Mouse (Mus musculus): ENCODE measurements around the gene Vav2. TPM values are rescaled to one million over a fixed set of nuclear protein-coding genes. Genes with fewer than 3 reads are reported as not detected.

The Vav2 gene
- polyA plus RNA-seq, 1 experiment, result 30.9 TPM

DNA sequence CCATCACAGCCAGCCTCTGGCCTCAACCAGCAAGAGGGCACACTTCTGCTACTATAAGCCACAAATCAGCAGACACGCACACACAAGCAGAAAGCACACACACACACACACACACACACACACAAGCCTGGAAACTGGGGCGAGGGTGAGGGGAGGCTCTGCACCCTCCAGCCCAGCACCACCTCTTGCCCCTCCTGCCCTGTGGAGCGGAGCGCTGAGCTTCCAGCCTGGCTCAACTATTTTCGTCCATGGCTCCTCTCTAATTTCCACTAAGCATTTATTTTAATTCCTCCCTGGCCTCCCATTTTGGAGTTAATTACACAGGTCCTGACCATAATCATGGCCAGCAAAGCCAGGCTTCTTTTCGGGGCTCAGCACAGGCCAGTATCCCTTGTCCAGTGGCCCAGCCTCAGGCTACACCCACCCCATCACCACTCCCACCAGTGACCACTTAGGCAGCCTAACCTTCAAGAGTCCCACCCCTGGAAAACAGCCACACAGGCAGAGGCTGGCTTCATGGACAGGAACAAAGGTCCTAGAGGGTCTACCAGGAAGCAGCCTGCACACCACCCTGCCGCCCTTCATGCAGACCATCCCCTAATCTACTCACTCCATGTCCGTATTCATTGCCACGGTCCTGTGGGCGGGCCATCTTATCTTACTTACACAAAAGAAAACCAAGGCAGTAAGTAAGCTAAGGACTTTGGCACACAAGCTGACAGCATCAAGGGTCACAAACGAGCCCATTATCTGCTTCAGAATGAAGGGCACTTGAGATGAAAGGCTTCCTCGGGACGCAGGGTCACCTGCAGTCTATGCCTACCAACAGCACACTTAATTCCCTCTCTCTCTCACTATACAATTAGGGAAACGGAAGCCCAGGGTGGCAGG, 37.3 kb downstream of the Vav2 start:
- TF ChIP-seq CTCF (IDR thresholded peaks at IDR 0.05; ENCODE audit: insufficient read depth, low read length) (no peak), POLR2A (IDR thresholded peaks at IDR 0.05; ENCODE audit: borderline replicate concordance, extremely low read depth, low read depth, low read length) (no peak)
- DNase-seq, result no peak
- Histone ChIP-seq H3K4me1 (ENCODE audit: control insufficient read depth, insufficient read depth, low read length) (peaks cover 12% of the 10 kb centered on the region; the same call in 1 of the 2 replicates), H3K4me3 (replicated peaks; ENCODE audit: extremely low read depth, low read depth, low read length) (no peak overlapping the region)
- WGBS, result 54% methylated on average over 14 of the region's 14 CpGs

DNA sequence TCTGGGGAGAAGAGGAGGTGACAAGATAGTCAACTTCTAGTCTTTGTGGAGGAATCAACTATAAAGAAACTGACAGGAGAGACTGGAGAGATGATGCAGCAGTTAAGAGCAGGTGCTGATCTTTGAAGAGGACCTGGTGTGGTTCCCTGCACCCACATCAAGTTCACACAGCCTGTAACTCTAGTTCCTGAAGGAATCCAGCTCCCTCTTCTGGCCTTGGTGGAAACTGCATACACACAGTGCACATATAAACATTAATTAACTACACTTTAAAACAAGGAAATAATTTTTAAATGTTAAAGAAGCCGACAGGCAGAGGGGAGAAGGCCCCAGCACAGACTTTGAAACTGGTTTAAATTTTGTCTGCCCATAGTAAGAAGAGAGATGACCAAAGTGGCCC, 39.6 kb downstream of the Vav2 start:
- no peak for DNase-seq
- no peak for TF ChIP-seq POLR2A (IDR thresholded peaks at IDR 0.05; ENCODE audit: borderline replicate concordance, extremely low read depth, low read depth, low read length)
- no peak for TF ChIP-seq CTCF (IDR thresholded peaks at IDR 0.05; ENCODE audit: insufficient read depth, low read length)
- H3K4me3 ChIP-seq (replicated peaks; ENCODE audit: extremely low read depth, low read depth, low read length), result no peak overlapping the region
- H3K4me1 ChIP-seq (ENCODE audit: control insufficient read depth, insufficient read depth, low read length), result peaks cover 12% of the 10 kb centered on the region; the same call in 1 of the 2 replicates
- WGBS, result 92% methylated on average over 1 of the region's 1 CpGs

DNA sequence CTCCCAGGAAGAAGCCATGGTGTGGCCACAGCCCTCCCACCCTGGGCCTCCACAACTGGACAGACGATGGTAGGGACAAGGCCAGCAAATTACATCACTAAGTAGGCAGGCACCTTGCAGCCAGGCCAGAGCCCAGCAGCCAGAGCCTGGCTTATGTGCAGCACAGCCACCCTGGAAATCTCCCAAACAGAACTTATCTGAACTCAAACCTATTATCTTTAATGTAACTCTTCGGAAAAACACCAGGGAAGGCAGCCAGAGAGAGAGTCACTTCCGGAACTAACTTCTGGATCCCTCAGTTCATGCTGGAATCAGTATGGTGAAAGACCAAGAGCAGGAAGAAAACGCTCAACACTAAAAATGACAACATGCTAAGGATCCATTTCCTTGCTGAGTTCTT, 45.1 kb downstream of the Vav2 start:
- peaks cover 15% of the 10 kb centered on the region for H3K4me1 ChIP-seq (ENCODE audit: control insufficient read depth, insufficient read depth, low read length)
- H3K4me3 ChIP-seq (replicated peaks; ENCODE audit: extremely low read depth, low read depth, low read length), result no peak overlapping the region
- no peak for DNase-seq
- 27% methylated on average over 4 of the region's 4 CpGs for WGBS
- TF ChIP-seq POLR2A (IDR thresholded peaks at IDR 0.05; ENCODE audit: borderline replicate concordance, extremely low read depth, low read depth, low read length), result no peak
- TF ChIP-seq CTCF (IDR thresholded peaks at IDR 0.05; ENCODE audit: insufficient read depth, low read length), result no peak

DNA sequence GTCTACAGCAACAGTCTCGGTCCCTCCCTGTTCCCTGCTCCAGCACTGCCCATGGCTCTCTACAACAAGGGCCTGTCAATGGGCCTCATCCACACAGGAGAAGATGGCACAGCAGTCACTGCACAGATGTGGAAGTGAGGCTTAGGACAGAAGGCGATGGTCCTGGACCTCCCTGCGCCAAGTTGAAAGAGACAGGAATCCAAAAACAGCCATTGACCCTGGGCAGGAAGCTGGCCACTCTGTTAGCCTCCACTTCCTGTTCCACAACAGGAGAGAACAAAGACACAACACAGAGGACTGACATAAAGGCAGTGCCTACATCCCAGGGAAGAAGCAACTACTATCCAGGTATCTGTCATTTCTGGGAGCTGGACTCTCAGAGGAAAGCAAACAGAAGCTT, 45.6 kb downstream of the Vav2 start:
- H3K4me1 ChIP-seq (ENCODE audit: control insufficient read depth, insufficient read depth, low read length), result peaks cover 17% of the 10 kb centered on the region
- DNase-seq, result no peak
- 59% methylated on average over 3 of the region's 3 CpGs for WGBS
- TF ChIP-seq CTCF (IDR thresholded peaks at IDR 0.05; ENCODE audit: insufficient read depth, low read length) (no peak), POLR2A (IDR thresholded peaks at IDR 0.05; ENCODE audit: borderline replicate concordance, extremely low read depth, low read depth, low read length) (no peak)
- no peak overlapping the region for H3K4me3 ChIP-seq (replicated peaks; ENCODE audit: extremely low read depth, low read depth, low read length)

DNA sequence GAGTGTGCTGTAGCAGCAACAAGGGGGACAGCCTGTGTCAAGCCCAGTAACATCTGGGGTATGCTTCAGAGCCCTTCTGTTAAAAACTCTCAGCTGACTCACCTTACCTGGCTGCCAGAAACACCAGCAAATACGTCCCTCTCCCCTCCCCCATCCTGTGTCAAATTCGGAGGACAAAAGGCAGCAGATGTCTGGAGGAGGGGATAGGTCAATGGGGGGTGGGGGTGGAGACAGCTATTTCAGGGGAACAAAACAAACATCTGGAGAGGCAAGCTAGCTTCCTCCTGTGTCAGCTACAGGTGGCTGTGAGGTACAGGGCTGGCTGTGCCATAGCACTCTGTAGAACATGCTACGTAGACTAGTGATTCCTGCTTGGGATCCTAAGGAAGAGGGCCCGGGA, 49.0 kb downstream of the Vav2 start:
- 45% methylated on average over 4 of the region's 4 CpGs for WGBS
- DNase-seq, result no peak
- Histone ChIP-seq H3K4me1 (ENCODE audit: control insufficient read depth, insufficient read depth, low read length) (peaks cover 23% of the 10 kb centered on the region), H3K4me3 (replicated peaks; ENCODE audit: extremely low read depth, low read depth, low read length) (no peak overlapping the region)
- TF ChIP-seq CTCF (IDR thresholded peaks at IDR 0.05; ENCODE audit: insufficient read depth, low read length) (no peak), POLR2A (IDR thresholded peaks at IDR 0.05; ENCODE audit: borderline replicate concordance, extremely low read depth, low read depth, low read length) (no peak)

DNA sequence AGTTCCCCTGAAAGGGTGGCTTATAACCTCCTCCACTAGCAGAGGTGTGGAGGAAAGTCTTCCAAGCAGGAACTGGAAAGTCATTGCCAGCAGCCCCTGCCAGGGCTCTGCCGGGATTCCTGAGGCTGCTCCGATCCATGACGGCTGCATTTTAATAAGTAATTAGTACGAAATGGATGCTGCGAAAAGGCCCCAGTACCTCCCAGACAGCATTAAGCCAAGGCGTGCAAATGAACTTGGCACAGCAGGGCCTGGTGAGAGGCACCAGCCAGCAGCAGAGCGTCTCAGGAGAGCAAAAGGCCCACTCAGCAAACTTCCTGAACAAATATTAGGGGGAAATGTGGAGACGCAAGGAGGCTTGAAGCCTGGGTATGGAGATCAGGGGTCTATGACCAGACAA, 49.7 kb downstream of the Vav2 start:
- Histone ChIP-seq H3K4me3 (replicated peaks; ENCODE audit: extremely low read depth, low read depth, low read length) (no peak overlapping the region), H3K4me1 (ENCODE audit: control insufficient read depth, insufficient read depth, low read length) (peaks cover 23% of the 10 kb centered on the region)
- no peak for DNase-seq
- 61% methylated on average over 8 of the region's 8 CpGs for WGBS
- no peak for TF ChIP-seq CTCF (IDR thresholded peaks at IDR 0.05; ENCODE audit: insufficient read depth, low read length)
- TF ChIP-seq POLR2A (IDR thresholded peaks at IDR 0.05; ENCODE audit: borderline replicate concordance, extremely low read depth, low read depth, low read length), result no peak

DNA sequence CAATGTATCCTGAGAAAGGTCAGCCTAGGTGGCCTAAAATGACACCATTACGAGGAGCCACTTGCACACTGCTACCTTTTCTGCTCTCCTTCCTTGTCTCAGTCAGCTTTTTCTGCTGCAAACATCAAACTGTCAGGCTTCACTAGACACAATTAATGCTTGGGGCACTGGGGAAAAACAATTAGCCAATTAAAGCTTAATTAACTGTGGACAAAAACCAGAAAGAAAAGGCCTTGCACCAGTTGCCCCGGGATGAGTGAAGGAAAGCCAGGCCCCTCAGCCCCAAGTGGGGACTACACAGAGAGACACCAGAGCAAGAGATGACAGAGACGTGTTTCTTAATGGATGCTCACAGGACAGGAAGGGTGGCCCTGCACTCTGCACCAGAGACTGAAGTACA, 51.7 kb downstream of the Vav2 start:
- peaks cover 14% of the 10 kb centered on the region for H3K4me1 ChIP-seq (ENCODE audit: control insufficient read depth, insufficient read depth, low read length)
- 57% methylated on average over 3 of the region's 3 CpGs for WGBS
- no peak for DNase-seq
- H3K4me3 ChIP-seq (replicated peaks; ENCODE audit: extremely low read depth, low read depth, low read length), result no peak overlapping the region
- TF ChIP-seq POLR2A (IDR thresholded peaks at IDR 0.05; ENCODE audit: borderline replicate concordance, extremely low read depth, low read depth, low read length), result no peak
- TF ChIP-seq CTCF (IDR thresholded peaks at IDR 0.05; ENCODE audit: insufficient read depth, low read length), result no peak

DNA sequence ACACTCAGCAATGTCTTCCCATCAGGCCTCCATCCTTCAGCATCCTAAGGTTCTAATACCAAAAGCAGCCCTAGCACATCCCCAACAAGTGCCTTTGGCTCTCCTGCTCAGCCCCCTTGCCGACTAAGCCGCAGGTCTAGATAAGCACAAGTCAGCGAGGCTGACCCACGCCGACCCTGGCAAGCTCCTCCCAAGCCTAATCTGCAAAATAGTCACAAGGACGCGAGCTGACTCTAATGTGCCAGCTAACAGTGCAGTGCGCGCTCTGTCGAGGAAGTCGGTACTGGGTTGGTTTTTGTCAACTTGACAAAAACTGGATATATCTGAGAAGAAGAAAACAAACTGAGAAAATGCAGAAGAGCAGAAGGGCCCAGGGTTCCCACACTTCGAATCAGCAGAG, 53.5 kb downstream of the Vav2 start:
- no peak overlapping the region for H3K4me3 ChIP-seq (replicated peaks; ENCODE audit: extremely low read depth, low read depth, low read length)
- DNase-seq, result no peak
- H3K4me1 ChIP-seq (ENCODE audit: control insufficient read depth, insufficient read depth, low read length), result peaks cover 15% of the 10 kb centered on the region
- TF ChIP-seq CTCF (IDR thresholded peaks at IDR 0.05; ENCODE audit: insufficient read depth, low read length), result no peak
- no peak for TF ChIP-seq POLR2A (IDR thresholded peaks at IDR 0.05; ENCODE audit: borderline replicate concordance, extremely low read depth, low read depth, low read length)
- WGBS, result 50% methylated on average over 12 of the region's 12 CpGs

DNA sequence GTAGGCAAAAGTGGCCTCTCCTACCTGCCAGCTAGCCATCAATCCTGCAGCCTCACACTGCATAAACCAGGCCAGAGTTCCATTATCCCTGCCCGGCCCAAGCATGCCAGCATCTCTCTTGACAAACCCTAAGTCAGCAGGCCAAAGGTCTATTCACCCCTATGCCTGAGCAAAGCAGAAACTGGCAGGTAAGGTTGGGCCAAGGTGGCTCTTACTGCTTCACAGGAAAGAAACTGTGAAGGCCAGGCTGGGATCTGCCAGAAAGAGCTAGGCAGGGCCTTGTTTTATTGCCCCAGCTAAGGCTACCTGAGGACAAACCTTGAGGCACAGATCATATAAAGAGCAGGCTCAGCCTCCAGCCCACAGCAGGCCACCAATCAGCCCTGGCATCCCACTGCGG, 55.4 kb downstream of the Vav2 start:
- TF ChIP-seq POLR2A (IDR thresholded peaks at IDR 0.05; ENCODE audit: borderline replicate concordance, extremely low read depth, low read depth, low read length) (no peak), CTCF (IDR thresholded peaks at IDR 0.05; ENCODE audit: insufficient read depth, low read length) (no peak)
- Histone ChIP-seq H3K4me3 (replicated peaks; ENCODE audit: extremely low read depth, low read depth, low read length) (no peak overlapping the region), H3K4me1 (ENCODE audit: control insufficient read depth, insufficient read depth, low read length) (peaks cover 11% of the 10 kb centered on the region)
- DNase-seq, result no peak
- WGBS, result 88% methylated on average over 2 of the region's 2 CpGs

DNA sequence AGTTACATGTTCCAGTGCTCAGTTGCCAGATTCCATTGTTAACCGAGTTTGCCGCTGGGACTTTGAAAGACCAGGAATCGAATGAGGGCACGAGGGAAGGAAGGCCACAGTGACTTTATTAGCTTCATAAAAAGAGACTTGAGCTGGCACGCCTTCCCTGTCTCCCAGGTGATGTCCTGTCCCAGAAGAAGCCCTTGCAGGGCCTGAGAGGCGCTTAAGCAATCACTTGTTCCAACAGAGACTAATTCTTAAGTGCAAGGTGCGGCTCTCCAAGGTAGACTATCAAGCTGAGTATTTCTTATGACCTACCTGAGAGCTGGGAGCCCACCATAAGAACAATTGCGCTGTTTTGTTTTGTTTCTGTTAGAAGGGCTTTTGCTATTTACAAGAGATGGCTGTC, 57.9 kb downstream of the Vav2 start:
- no peak for TF ChIP-seq POLR2A (IDR thresholded peaks at IDR 0.05; ENCODE audit: borderline replicate concordance, extremely low read depth, low read depth, low read length)
- TF ChIP-seq CTCF (IDR thresholded peaks at IDR 0.05; ENCODE audit: insufficient read depth, low read length), result no peak
- no peak overlapping the region for H3K4me3 ChIP-seq (replicated peaks; ENCODE audit: extremely low read depth, low read depth, low read length)
- H3K4me1 ChIP-seq (ENCODE audit: control insufficient read depth, insufficient read depth, low read length), result peaks cover 2% of the 10 kb centered on the region; the same call in 1 of the 2 replicates
- WGBS, result 63% methylated on average over 8 of the region's 8 CpGs
- peak; percentile 47 for DNase-seq
